Mouse (Mus musculus) intestine, postnatal 0 days (tissue): ENCODE measurements at regions not wholly inside any gene's neighbourhood (a gene's known extent, or its start where the extent isn't known, plus 50 kb on each side); places are given as distances from the start of the nearest gene placed in this dataset.
A peak's percentile ranks its signal among the peaks of the same experiment; 100 is the strongest.

Experiments used
- ATAC-seq: fragments of 200-750 bp; cut with Nextera tagmentation; 2 replicates; pipeline ENCODE4 v1.8.0; 2017; ENCODE audit warnings: mild to moderate bottlenecking, moderate TSS enrichment, moderate library complexity
- H3K27ac ChIP-seq: fragments of 300-500 bp; sonication (generic); 2 replicates; pipeline ENCODE4 v1.5.1; 2014; ENCODE audit warnings: mild to moderate bottlenecking, low read depth, low read length, moderate library complexity
- H3K27me3 ChIP-seq: fragments of 300-500 bp; sonication (generic); replicated peaks from 2 replicates; pipeline ENCODE4 v1.6.1; 2014; ENCODE audit warnings: low read length, mixed read lengths; ENCODE audit not compliant: control insufficient read depth, insufficient read depth
- H3K36me3 ChIP-seq: fragments of 300-500 bp; sonication (generic); 2 replicates; pipeline ENCODE4 v1.6.1; 2014; ENCODE audit warnings: mild to moderate bottlenecking, moderate library complexity; ENCODE audit not compliant: control insufficient read depth, insufficient read depth
- H3K4me1 ChIP-seq: fragments of 300-500 bp; sonication (generic); replicated peaks from 2 replicates; pipeline ENCODE4 v1.6.1; 2014; ENCODE audit warnings: antibody characterized with exemption, low read length, mixed read lengths; ENCODE audit not compliant: control insufficient read depth, insufficient read depth
- H3K4me2 ChIP-seq: fragments of 300-500 bp; sonication (generic); replicated peaks from 2 replicates; pipeline ENCODE4 v1.6.1; 2014; ENCODE audit warnings: low read depth, mild to moderate bottlenecking, moderate library complexity
- H3K4me3 ChIP-seq: fragments of 300-500 bp; sonication (generic); 2 replicates; pipeline ENCODE4 v1.5.1; 2014; ENCODE audit warnings: low read depth, low read length
- H3K9ac ChIP-seq: fragments of 300-500 bp; sonication (generic); 2 replicates; pipeline ENCODE4 v1.6.1; 2014; ENCODE audit warnings: mild to moderate bottlenecking, low read depth, low read length
- H3K9me3 ChIP-seq: fragments of 300-500 bp; sonication (generic); 2 replicates; pipeline ENCODE4 v1.6.1; 2016; ENCODE audit warnings: mixed run types; ENCODE audit not compliant: control insufficient read depth
- CTCF ChIP-seq: sonication (generic); IDR thresholded peaks from 2 replicates; pipeline ENCODE4 v1.5.1; 2016; ENCODE audit warnings: low read depth, mild to moderate bottlenecking, control low read depth, antibody characterized with exemption, moderate library complexity
- WGBS: fragments of 180-500 bp; shearing (Covaris S2); extraction: QIAGEN DNeasy Blood & Tissue Kit; methylation state at CpG from one replicate; pipeline ENCODE4 v1.1.7; 2014; 5-methylcytosine and 5-hydroxymethylcytosine counted together

GRCm38 (mm10) chr5:46406404-46406803, 549.0 kb upstream of the Lcorl start:
- Histone ChIP-seq H3K27me3 (no peaks in the 10 kb centered on the region), H3K4me1 (no peaks in the 10 kb centered on the region), H3K36me3 (no peaks in the 10 kb centered on the region), H3K4me3 (no peak overlapping the region), H3K9me3 (no peaks in the 10 kb centered on the region), H3K4me2 (no peak overlapping the region), H3K27ac (no peak overlapping the region), H3K9ac (no peak overlapping the region)
- 43% methylated on average over 3 of the region's 3 CpGs for WGBS
- peak; percentile 51 for TF ChIP-seq CTCF
- ATAC-seq, result no peak

- no peak overlapping the region for H3K4me2 ChIP-seq
- no peaks in the 10 kb centered on the region for H3K9me3 ChIP-seq
- H3K4me3 ChIP-seq, result no peak overlapping the region
- ATAC-seq, result no peak
- H3K4me1 ChIP-seq, result no peaks in the 10 kb centered on the region
- WGBS, result 71% methylated on average over 2 of the region's 2 CpGs
- H3K9ac ChIP-seq, result no peak overlapping the region
- no peaks in the 10 kb centered on the region for H3K27me3 ChIP-seq
- no peak overlapping the region for H3K27ac ChIP-seq
- no peaks in the 10 kb centered on the region for H3K36me3 ChIP-seq
- TF ChIP-seq CTCF, result no peak
These were observed 529.2 kb upstream of the Lcorl start for GRCm38 (mm10) chr5:46386591-46386990.

- no peak for TF ChIP-seq CTCF
- no peaks in the 10 kb centered on the region for H3K9me3 ChIP-seq
- no peaks in the 10 kb centered on the region for H3K27me3 ChIP-seq
- H3K4me3 ChIP-seq, result no peak overlapping the region
- no peaks in the 10 kb centered on the region for H3K36me3 ChIP-seq
- 73% methylated on average over 1 of the region's 1 CpGs for WGBS
- no peaks in the 10 kb centered on the region for H3K4me1 ChIP-seq
- no peak overlapping the region for H3K27ac ChIP-seq
- no peak for ATAC-seq
- no peak overlapping the region for H3K4me2 ChIP-seq
- no peak overlapping the region for H3K9ac ChIP-seq
These were observed 509.9 kb upstream of the Lcorl start for GRCm38 (mm10) chr5:46367328-46367727.

- 93% methylated on average over 2 of the region's 2 CpGs for WGBS
- Histone ChIP-seq H3K4me1 (no peaks in the 10 kb centered on the region), H3K4me2 (no peak overlapping the region), H3K36me3 (no peaks in the 10 kb centered on the region), H3K9me3 (no peaks in the 10 kb centered on the region), H3K4me3 (no peak overlapping the region), H3K27ac (no peak overlapping the region), H3K27me3 (no peaks in the 10 kb centered on the region), H3K9ac (no peak overlapping the region)
- TF ChIP-seq CTCF, result no peak
- no peak for ATAC-seq
These were observed 506.2 kb upstream of the Lcorl start for GRCm38 (mm10) chr5:46363661-46364060.

- Histone ChIP-seq H3K36me3 (no peaks in the 10 kb centered on the region), H3K27ac (no peak overlapping the region), H3K4me1 (no peaks in the 10 kb centered on the region), H3K4me2 (no peak overlapping the region), H3K27me3 (no peaks in the 10 kb centered on the region), H3K9me3 (no peaks in the 10 kb centered on the region), H3K9ac (no peak overlapping the region), H3K4me3 (no peak overlapping the region)
- ATAC-seq, result no peak
- TF ChIP-seq CTCF, result no peak
- WGBS, result 76% methylated on average over 1 of the region's 1 CpGs
These were observed 504.2 kb upstream of the Lcorl start for GRCm38 (mm10) chr5:46361637-46362036.

GRCm38 (mm10) chr5:46348448-46348847, 491.0 kb upstream of the Lcorl start:
- no peak overlapping the region for H3K4me3 ChIP-seq
- TF ChIP-seq CTCF, result no peak
- no peaks in the 10 kb centered on the region for H3K4me1 ChIP-seq
- no peaks in the 10 kb centered on the region for H3K36me3 ChIP-seq
- ATAC-seq, result no peak
- no peak overlapping the region for H3K27ac ChIP-seq
- H3K4me2 ChIP-seq, result no peak overlapping the region
- H3K27me3 ChIP-seq, result no peaks in the 10 kb centered on the region
- WGBS, result 89% methylated on average over 5 of the region's 5 CpGs
- no peaks in the 10 kb centered on the region for H3K9me3 ChIP-seq
- no peak overlapping the region for H3K9ac ChIP-seq
